Mouse (Mus musculus) lung, adult 2 months (tissue): ENCODE measurements around the gene Anp32e. TPM values are rescaled to one million over a fixed set of nuclear protein-coding genes. Genes with fewer than 3 reads are reported as not detected.
"Not testable (repeated sequence)": the region's sequence is repeated elsewhere in the genome, so short reads cannot be mapped to it uniquely, and the experiment has no call there.

ENCODE experiments used
- DNase-seq: peaks from one replicate; pipeline ENCODE4 v3.0.0; 2022
- H3K4me1 ChIP-seq: fragments of 200-500 bp; 2 replicates; pipeline ENCODE4 v1.6.1; 2011; ENCODE audit warnings: low read length; ENCODE audit not compliant: control insufficient read depth, insufficient read depth
- H3K4me3 ChIP-seq: fragments of 200-500 bp; replicated peaks from 2 replicates; pipeline ENCODE3; 2011; ENCODE audit warnings: low read depth, mild to moderate bottlenecking, control low read depth, low read length; ENCODE audit errors: extremely low read depth
- CTCF ChIP-seq: fragments of 200-500 bp; IDR thresholded peaks from 2 replicates; pipeline ENCODE4 v1.5.1; 2011; ENCODE audit warnings: mild to moderate bottlenecking, low read length, control low read depth; ENCODE audit not compliant: insufficient read depth
- POLR2A ChIP-seq: fragments of 200-500 bp; IDR thresholded peaks from 2 replicates; pipeline ENCODE4 v1.6.1; 2011; ENCODE audit warnings: low read depth, mild to moderate bottlenecking, control low read depth, low read length, borderline replicate concordance; ENCODE audit errors: extremely low read depth
- WGBS: fragments of 180-500 bp; shearing (Covaris S2); methylation state at CpG from one replicate; pipeline ENCODE4 v1.1.7; 2018; 5-methylcytosine and 5-hydroxymethylcytosine counted together
- polyA plus RNA-seq: library from polyadenylated mRNA; depleted of rRNA; stranded (reverse); fragments of >200 nt; gene quantifications from 2 replicates; pipeline ENCODE4 v1.2.3, GENCODE M21; 2012

Anp32e gene
- polyA plus RNA-seq, 1 experiment: 17.4 TPM

GRCm38 (mm10) chr3:95972251-95972872, 43.3 kb downstream of the Anp32e start:
- no peaks in the 10 kb centered on the region for H3K4me1 ChIP-seq
- DNase-seq: no peak
- TF ChIP-seq POLR2A (no peak), CTCF (no peak)
- whole genome bisulfite sequencing: 72% methylated on average over 12 of the region's 12 CpGs
- H3K4me3 ChIP-seq: no peak overlapping the region

- Histone ChIP-seq H3K4me1 (no peaks in the 10 kb centered on the region), H3K4me3 (no peak overlapping the region)
- no peak for TF ChIP-seq CTCF
- TF ChIP-seq POLR2A: no peak
- no peak for DNase-seq
- 22% methylated on average over 34 of the region's 34 CpGs for WGBS
These were observed 44.0 kb downstream of the Anp32e start for GRCm38 (mm10) chr3:95972873-95973634.

- no peak overlapping the region for H3K4me3 ChIP-seq
- TF ChIP-seq POLR2A: no peak
- TF ChIP-seq CTCF: no peak
- H3K4me1 ChIP-seq: no peaks in the 10 kb centered on the region
- no peak for DNase-seq
- 58% methylated on average over 3 of the region's 3 CpGs for WGBS
These were observed 48.0 kb downstream of the Anp32e start for GRCm38 (mm10) chr3:95977079-95977478.

GRCm38 (mm10) chr3:95977587-95977986, 48.5 kb downstream of the Anp32e start:
- 87% methylated on average over 7 of the region's 7 CpGs for whole genome bisulfite sequencing
- not testable (repeated sequence) for DNase-seq, H3K4me3 ChIP-seq, H3K4me1 ChIP-seq

- DNase-seq: no peak
- TF ChIP-seq CTCF (peak; percentile 34; the same call in 1 of the 2 replicates), POLR2A (no peak)
- WGBS: 39% methylated on average over 9 of the region's 9 CpGs
- no peaks in the 10 kb centered on the region for H3K4me1 ChIP-seq
- no peak overlapping the region for H3K4me3 ChIP-seq
These were observed 49.2 kb downstream of the Anp32e start for GRCm38 (mm10) chr3:95978265-95978664.

- no peak for DNase-seq
- no peak overlapping the region for H3K4me3 ChIP-seq
- TF ChIP-seq CTCF (no peak), POLR2A (no peak)
- WGBS: 85% methylated on average over 12 of the region's 12 CpGs
- H3K4me1 ChIP-seq: 0 out of 2 replicates have a peak, but pooled peaks cover 1% of the 10 kb centered on the region
These were observed 51.4 kb downstream of the Anp32e start for GRCm38 (mm10) chr3:95980276-95980970.

- TF ChIP-seq CTCF: no peak
- TF ChIP-seq POLR2A: no peak
- WGBS: 85% methylated on average over 4 of the region's 4 CpGs
- H3K4me3 ChIP-seq: no peak overlapping the region
- H3K4me1 ChIP-seq: peaks cover 12% of the 10 kb centered on the region; the same call in 1 of the 2 replicates
- no peak for DNase-seq
These were observed 53.1 kb downstream of the Anp32e start for GRCm38 (mm10) chr3:95982129-95982528.

GRCm38 (mm10) chr3:95985209-95986000, 56.4 kb downstream of the Anp32e start:
- DNase-seq: no peak
- TF ChIP-seq CTCF: no peak
- TF ChIP-seq POLR2A: peak; percentile 55; the same call in 1 of the 2 replicates
- peaks cover 17% of the 10 kb centered on the region; the same call in 1 of the 2 replicates for H3K4me1 ChIP-seq
- 13% methylated on average over 12 of the region's 12 CpGs for WGBS
- H3K4me3 ChIP-seq: peak overlapping the region; percentile 14
